Comparison of ENCODE assay signal across 15 mouse cellular contexts in genomic region chr5:10477461-10477860, GRCm38 (mm10).
"Had no signal": no experiment of that assay in that cellular context is flagged by ENCODE, and none has a peak within 500 bp of the region (broad histone marks: within the 10 kb centered on the region; RNA-seq: fewer than 3 reads in every experiment).

No protein-coding gene starts in this region.

- DNase-seq: gastrocnemius, postnatal 14 days; gastrocnemius, postnatal 36 days; heart, adult 11 months; heart, postnatal 10 days; heart, postnatal 4 days; kidney, adult 11 months; kidney, adult 2 months; kidney, adult 9 months; kidney, postnatal 14 days; kidney, postnatal 36 days; layer of hippocampus, adult 9-11 months; liver; liver, embryonic 13.5 days had no signal

- ATAC-seq: hindbrain, embryonic 16.5 days; intestine, embryonic 16.5 days had no signal
